Mouse (Mus musculus) heart, postnatal 0 days (tissue): ENCODE measurements at regions not wholly inside any gene's neighbourhood (a gene's known extent, or its start where the extent isn't known, plus 50 kb on each side); places are given as distances from the start of the nearest gene placed in this dataset.

Experiments
- CTCF ChIP-seq: IDR thresholded peaks from 2 replicates; pipeline ENCODE4 v1.5.1; 2016; ENCODE audit warnings: antibody characterized with exemption, control low read depth, low read depth
- EP300 ChIP-seq: IDR thresholded peaks from 2 replicates; pipeline ENCODE4 v1.6.1; 2016; ENCODE audit warnings: antibody characterized with exemption, low read depth

GRCm38 (mm10) chr5:64732356-64732755, 70.8 kb upstream of the Klf3 start:
- TF ChIP-seq CTCF (no peak), EP300 (no peak)
